Mouse (Mus musculus) spleen, adult 2 months (tissue): ENCODE data around the gene Bid. TPM values are rescaled to one million over a fixed set of nuclear protein-coding genes. Genes with fewer than 3 reads are reported as not detected.
A peak's percentile ranks its signal among the peaks of the same experiment; 100 is the strongest.

Experiments
- DNase-seq, 2 experiments: peaks; one replicate each; pipeline versions ENCODE4 v3.0.0 to v3.0.0-alpha.2; 2012 to 2021; ENCODE audit warnings: low spot score in 2 of 2, low read depth in 1 of 2
- H3K27ac ChIP-seq: fragments of 200-500 bp; 2 replicates; pipeline ENCODE4 v1.5.1; 2012; ENCODE audit warnings: low read length, inconsistent platforms; ENCODE audit not compliant: insufficient read depth
- H3K27me3 ChIP-seq: fragments of 200-500 bp; 2 replicates; pipeline ENCODE4 v1.6.1; 2012; ENCODE audit warnings: mild to moderate bottlenecking, moderate library complexity, low read length, inconsistent platforms; ENCODE audit not compliant: control insufficient read depth, insufficient read depth
- H3K36me3 ChIP-seq: fragments of 200-500 bp; 2 replicates; pipeline ENCODE4 v1.6.1; 2012; ENCODE audit warnings: mild to moderate bottlenecking, low read length, inconsistent platforms; ENCODE audit not compliant: control insufficient read depth, insufficient read depth
- H3K4me1 ChIP-seq: fragments of 200-500 bp; 2 replicates; pipeline ENCODE4 v1.6.1; 2011; ENCODE audit warnings: inconsistent platforms; ENCODE audit not compliant: control insufficient read depth, insufficient read depth, insufficient read length
- H3K4me3 ChIP-seq: fragments of 200-500 bp; 2 replicates; pipeline ENCODE4 v1.5.1; 2011; ENCODE audit warnings: mild to moderate bottlenecking, inconsistent platforms; ENCODE audit not compliant: insufficient read depth, insufficient read length; ENCODE audit errors: extremely low read depth
- CTCF ChIP-seq: fragments of 200-500 bp; IDR thresholded peaks from 2 replicates; pipeline ENCODE4 v1.5.1; 2011; ENCODE audit warnings: mild to moderate bottlenecking, inconsistent platforms; ENCODE audit not compliant: insufficient read depth, insufficient read length, insufficient replicate concordance; ENCODE audit errors: extremely low read depth
- POLR2A ChIP-seq: fragments of 200-500 bp; IDR thresholded peaks from 2 replicates; pipeline ENCODE4 v1.6.1; 2011; ENCODE audit warnings: low read depth, low read length, inconsistent platforms
- WGBS: fragments of 180-500 bp; shearing (Covaris S2); methylation state at CpG from one replicate; pipeline ENCODE4 v1.1.7; 2018; 5-methylcytosine and 5-hydroxymethylcytosine counted together
- polyA plus RNA-seq: library from polyadenylated mRNA; depleted of rRNA; stranded (reverse); fragments of >200 nt; gene quantifications from 2 replicates; pipeline ENCODE4 v1.2.3, GENCODE M21; 2012; rRNA removed

Bid gene
- polyA plus RNA-seq: 23.6 and 24.0 TPM in 2 replicates

- H3K36me3 ChIP-seq: no peaks in the 10 kb centered on the region
- H3K27ac ChIP-seq: peak within 1 kb of the TSS; percentile 75
- peaks cover 30% of the 10 kb centered on the region; the same call in 1 of the 2 replicates for H3K4me1 ChIP-seq
- TF ChIP-seq POLR2A (no peak), CTCF (no peak)
- WGBS: 1% methylated on average over 67 of the region's 67 CpGs
- H3K4me3 ChIP-seq: peak within 1 kb of the TSS; percentile 82
- no peaks in the 10 kb centered on the region for H3K27me3 ChIP-seq
- DNase-seq: peak; percentile 77 to 96
Measured at GRCm38 (mm10) chr6:120916074-120916971, at the start of gene Bid. Bid (minus strand) TSS chr6:120916853.

DNA sequence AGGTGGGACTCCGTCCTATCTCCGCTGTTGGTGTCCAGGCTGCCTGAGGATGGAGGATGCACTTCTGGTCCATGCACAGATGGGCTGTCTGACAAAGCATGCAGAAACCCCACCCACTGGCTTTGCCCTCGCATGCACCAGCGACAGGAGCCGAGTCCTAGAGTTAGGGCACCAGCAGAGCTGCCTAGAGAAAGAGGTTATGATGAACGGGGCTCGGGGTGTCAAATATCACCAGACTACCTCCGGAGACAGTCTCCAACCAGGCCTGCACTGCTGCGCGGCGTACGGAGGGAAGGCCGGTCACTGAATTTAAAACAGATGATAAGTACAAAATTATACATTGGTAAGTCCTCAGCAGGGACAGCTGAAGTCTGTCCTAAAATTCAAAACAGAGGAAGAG lies 49.2 kb upstream of the Bid start:
- Histone ChIP-seq H3K4me3 (no peak overlapping the region), H3K27ac (no peak overlapping the region), H3K27me3 (no peaks in the 10 kb centered on the region), H3K4me1 (no peaks in the 10 kb centered on the region; the same call in 1 of the 2 replicates), H3K36me3 (no peaks in the 10 kb centered on the region; the same call in 1 of the 2 replicates)
- 94% methylated on average over 13 of the region's 13 CpGs for WGBS
- TF ChIP-seq CTCF: no peak
- no peak for TF ChIP-seq POLR2A
- no peak for DNase-seq

GRCm38 (mm10) chr6:120964179-120964578 lies 47.5 kb upstream of the Bid start:
- TF ChIP-seq POLR2A (no peak), CTCF (no peak)
- Histone ChIP-seq H3K4me3 (no peak overlapping the region), H3K27ac (no peak overlapping the region), H3K4me1 (no peaks in the 10 kb centered on the region; the same call in 1 of the 2 replicates), H3K36me3 (no peaks in the 10 kb centered on the region; the same call in 1 of the 2 replicates), H3K27me3 (no peaks in the 10 kb centered on the region)
- DNase-seq: no peak
- WGBS: 93% methylated on average over 3 of the region's 3 CpGs

DNA sequence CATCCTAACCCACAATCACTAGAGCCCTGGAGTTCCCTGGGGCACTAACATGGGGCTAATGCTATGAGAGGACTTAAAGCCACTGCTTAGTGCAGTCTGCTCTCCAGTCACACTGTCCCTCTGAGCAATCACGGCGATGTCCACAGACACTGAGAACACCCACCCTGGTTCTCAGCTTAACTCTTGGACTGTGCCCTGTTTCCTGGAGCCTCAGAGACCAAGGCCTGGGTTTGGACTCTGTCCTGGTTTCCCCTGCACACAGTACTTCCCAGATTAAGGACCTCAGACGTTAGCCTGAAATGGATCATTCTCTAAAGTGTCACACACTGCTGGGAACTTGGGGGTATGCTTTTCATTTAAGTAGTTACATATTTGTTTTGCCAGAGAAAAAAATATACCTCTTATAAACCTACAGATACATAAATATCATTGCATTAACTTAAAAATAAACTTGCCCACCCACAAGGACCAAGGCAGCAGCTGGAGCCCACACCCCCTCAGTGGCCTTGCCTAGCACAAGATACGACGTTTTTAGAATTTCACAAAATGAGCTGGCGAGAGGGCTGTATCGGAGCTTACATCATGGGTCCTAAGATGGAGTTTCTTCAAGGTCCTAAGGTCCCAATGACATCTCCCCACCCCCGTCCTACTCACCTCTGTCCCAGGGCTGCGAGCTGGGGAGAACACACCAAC lies 43.8 kb upstream of the Bid start:
- no peaks in the 10 kb centered on the region for H3K27me3 ChIP-seq
- 95% methylated on average over 9 of the region's 9 CpGs for WGBS

DNA sequence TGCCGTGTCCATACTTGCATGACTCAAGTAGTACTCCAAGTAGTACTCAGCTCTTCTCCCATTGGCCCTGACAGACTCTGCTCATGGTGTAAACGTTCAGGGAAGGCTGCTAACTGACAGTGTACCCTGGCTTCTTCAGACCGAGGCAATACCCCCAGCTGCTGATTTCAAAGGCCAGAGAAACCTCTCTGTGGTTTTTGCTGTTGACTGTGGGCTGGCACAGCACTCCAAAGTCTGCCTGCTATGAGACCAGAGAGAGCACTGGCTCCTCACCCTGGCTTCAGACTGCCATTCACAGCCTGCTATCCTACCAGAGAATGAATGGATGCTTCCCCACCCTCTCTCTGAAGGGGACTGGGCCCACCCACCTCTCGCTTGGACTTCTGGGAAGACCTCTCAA lies 40.7 kb upstream of the Bid start:
- no peaks in the 10 kb centered on the region; the same call in 1 of the 2 replicates for H3K36me3 ChIP-seq
- H3K27me3 ChIP-seq: no peaks in the 10 kb centered on the region
- WGBS: 27% methylated on average over 4 of the region's 4 CpGs
- no peak overlapping the region for H3K4me3 ChIP-seq
- DNase-seq: no peak
- peaks cover 43% of the 10 kb centered on the region; the same call in 1 of the 2 replicates for H3K4me1 ChIP-seq
- no peak for TF ChIP-seq CTCF
- TF ChIP-seq POLR2A: no peak
- H3K27ac ChIP-seq: peak overlapping the region; percentile 49

More for the DNA sequence above, 43.8 kb upstream of the Bid start:
- no peak for TF ChIP-seq POLR2A
- TF ChIP-seq CTCF: no peak
- Histone ChIP-seq H3K27ac (no peak overlapping the region), H3K36me3 (no peaks in the 10 kb centered on the region; the same call in 1 of the 2 replicates), H3K4me3 (no peak overlapping the region), H3K4me1 (peaks cover 21% of the 10 kb centered on the region)
- DNase-seq: no peak

GRCm38 (mm10) chr6:120956259-120957161 lies 39.9 kb upstream of the Bid start:
- peak in 1 of 2 experiments; percentile 31 for DNase-seq
- no peak for TF ChIP-seq POLR2A
- no peak for TF ChIP-seq CTCF
- Histone ChIP-seq H3K36me3 (no peaks in the 10 kb centered on the region; the same call in 1 of the 2 replicates), H3K4me1 (peaks cover 43% of the 10 kb centered on the region; the same call in 1 of the 2 replicates), H3K27ac (peak overlapping the region; percentile 49), H3K4me3 (no peak overlapping the region), H3K27me3 (no peaks in the 10 kb centered on the region)
- 42% methylated on average over 11 of the region's 11 CpGs for WGBS
